Mouse (Mus musculus) hindbrain, embryonic 11.5 days (tissue): Measurements from ENCODE around the gene Slc25a35. TPM values are rescaled to one million over a fixed set of nuclear protein-coding genes. Genes with fewer than 3 reads are reported as not detected.

Experiments
- ATAC-seq: fragments of 200-750 bp; cut with Nextera tagmentation; 2 replicates; pipeline ENCODE4 v1.8.0; 2017; ENCODE audit warnings: mild to moderate bottlenecking, moderate TSS enrichment, moderate library complexity; ENCODE audit not compliant: low FRiP score
- DNase-seq: peaks from one replicate; pipeline ENCODE4 v3.0.0-alpha.2; 2015; ENCODE audit warnings: low spot score
- H3K27ac ChIP-seq: fragments of 300-500 bp; sonication (generic); 2 replicates; pipeline ENCODE4 v1.5.1; 2014; ENCODE audit warnings: mild to moderate bottlenecking, low read depth, low read length
- H3K27me3 ChIP-seq: fragments of 300-500 bp; sonication (generic); 2 replicates; pipeline ENCODE4 v1.6.1; 2014; ENCODE audit warnings: mild to moderate bottlenecking, low read length, moderate library complexity, mixed read lengths; ENCODE audit not compliant: control insufficient read depth, insufficient read depth
- H3K36me3 ChIP-seq: fragments of 300-500 bp; sonication (generic); 2 replicates; pipeline ENCODE4 v1.6.1; 2014; ENCODE audit warnings: mild to moderate bottlenecking, low read length, moderate library complexity, mixed read lengths; ENCODE audit not compliant: control insufficient read depth, insufficient read depth
- H3K4me1 ChIP-seq: fragments of 300-500 bp; sonication (generic); replicated peaks from 2 replicates; pipeline ENCODE4 v1.6.1; 2014; ENCODE audit warnings: low read length, mixed read lengths; ENCODE audit not compliant: control insufficient read depth, insufficient read depth
- H3K4me2 ChIP-seq: fragments of 300-500 bp; sonication (generic); replicated peaks from 2 replicates; pipeline ENCODE4 v1.6.1; 2014; ENCODE audit warnings: mild to moderate bottlenecking, low read depth, low read length
- H3K4me3 ChIP-seq: fragments of 300-500 bp; sonication (generic); 2 replicates; pipeline ENCODE4 v1.5.1; 2014; ENCODE audit warnings: low read depth, low read length
- H3K9ac ChIP-seq: fragments of 300-500 bp; sonication (generic); 2 replicates; pipeline ENCODE4 v1.6.1; 2014; ENCODE audit warnings: low read depth, low read length
- H3K9me3 ChIP-seq: fragments of 300-500 bp; sonication (generic); 2 replicates; pipeline ENCODE4 v1.6.1; 2016; ENCODE audit warnings: low read length; ENCODE audit not compliant: control insufficient read depth
- WGBS: fragments of 180-500 bp; shearing (Covaris S2); extraction: QIAGEN DNeasy Blood & Tissue Kit; methylation state at CpG from one replicate; pipeline ENCODE4 v1.1.7; 2014; 5-methylcytosine and 5-hydroxymethylcytosine counted together
- polyA plus RNA-seq: library from polyadenylated mRNA; unstranded; fragments of >200 nt; fragmentation: Nextera tagmentation; extraction: Ambion mirVana; gene quantifications from 2 replicates; pipeline ENCODE4 v1.2.1, GENCODE M21; 2014

The Slc25a35 gene
- polyA plus RNA-seq, 1 experiment from 2014 or later, result 1.6 TPM

DNA sequence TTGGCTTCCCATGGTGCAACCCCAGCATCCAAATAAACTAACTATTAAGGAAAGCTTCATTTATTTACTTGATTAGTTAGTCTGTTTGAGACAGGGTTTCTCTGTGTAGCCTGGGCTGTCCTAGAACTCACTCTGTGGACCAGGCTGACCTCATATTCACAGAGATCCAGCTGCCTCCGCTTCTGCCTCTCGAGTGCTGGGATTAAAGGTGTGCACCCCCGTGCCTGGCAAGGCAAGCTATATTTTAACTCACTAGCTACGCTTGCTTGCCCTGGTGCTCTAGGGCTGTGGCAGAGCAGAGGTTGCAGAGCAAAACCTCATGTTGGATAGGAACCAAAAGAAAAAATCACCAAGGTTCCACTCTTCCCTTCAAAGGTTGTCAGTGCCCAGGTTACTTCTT lies 27.4 kb upstream of the Slc25a35 start:
- Histone ChIP-seq H3K27me3 (no peaks in the 10 kb centered on the region), H3K9ac (peak overlapping the region; percentile 61; the same call in 1 of the 2 replicates), H3K4me3 (peak overlapping the region; percentile 39), H3K4me1 (no peaks in the 10 kb centered on the region), H3K9me3 (no peaks in the 10 kb centered on the region), H3K27ac (no peak overlapping the region), H3K4me2 (peak overlapping the region; percentile 54), H3K36me3 (no peaks in the 10 kb centered on the region)
- ATAC-seq, result no peak
- 70% methylated on average over 4 of the region's 4 CpGs for WGBS
- no peak for DNase-seq

DNA sequence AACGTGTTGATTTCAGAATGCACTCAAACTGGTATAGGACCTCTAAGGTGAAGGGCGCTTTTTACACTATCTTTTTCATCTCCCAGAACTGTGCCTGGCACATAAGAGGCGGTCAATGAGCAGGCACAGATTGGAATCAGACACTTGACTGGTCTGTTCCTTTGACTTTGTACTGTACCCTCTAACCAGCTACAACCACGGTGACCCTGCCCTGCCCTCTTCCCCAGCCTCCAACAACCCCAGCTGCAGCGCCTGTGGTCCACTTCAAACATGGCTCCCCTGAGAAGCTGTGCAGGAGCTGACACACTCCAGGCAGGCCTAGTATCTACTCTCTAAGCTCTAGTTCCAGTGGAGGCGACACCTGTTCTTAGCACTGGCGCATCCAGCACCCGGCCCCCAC lies 25.2 kb upstream of the Slc25a35 start:
- Histone ChIP-seq H3K4me1 (no peaks in the 10 kb centered on the region), H3K4me3 (no peak overlapping the region), H3K36me3 (no peaks in the 10 kb centered on the region), H3K27me3 (peaks cover 6% of the 10 kb centered on the region), H3K9me3 (no peaks in the 10 kb centered on the region), H3K27ac (no peak overlapping the region), H3K4me2 (no peak overlapping the region), H3K9ac (no peak overlapping the region)
- DNase-seq (no peak), ATAC-seq (no peak)
- WGBS, result 87% methylated on average over 8 of the region's 8 CpGs

DNA sequence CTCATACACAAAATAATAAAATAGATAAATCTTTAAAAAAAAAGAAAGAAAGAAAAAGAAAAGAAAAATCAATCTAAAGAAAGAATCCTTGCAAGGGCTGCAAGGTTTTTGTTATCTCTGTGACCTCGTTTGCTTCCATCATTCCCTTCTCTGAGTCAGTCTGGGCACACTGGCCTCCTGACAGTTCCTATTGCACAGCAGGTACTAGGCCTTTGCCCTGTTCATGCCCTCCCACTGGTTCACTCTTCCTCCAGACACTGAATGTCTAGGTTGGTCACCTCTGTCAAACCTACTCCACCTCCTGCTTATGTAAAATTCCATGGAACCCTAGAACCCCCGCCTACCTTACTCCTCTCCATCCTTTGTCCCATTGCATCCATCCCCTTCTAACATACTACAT lies 22.7 kb upstream of the Slc25a35 start:
- Histone ChIP-seq H3K27ac (no peak overlapping the region), H3K36me3 (no peaks in the 10 kb centered on the region)
- 84% methylated on average over 2 of the region's 2 CpGs for WGBS

DNA sequence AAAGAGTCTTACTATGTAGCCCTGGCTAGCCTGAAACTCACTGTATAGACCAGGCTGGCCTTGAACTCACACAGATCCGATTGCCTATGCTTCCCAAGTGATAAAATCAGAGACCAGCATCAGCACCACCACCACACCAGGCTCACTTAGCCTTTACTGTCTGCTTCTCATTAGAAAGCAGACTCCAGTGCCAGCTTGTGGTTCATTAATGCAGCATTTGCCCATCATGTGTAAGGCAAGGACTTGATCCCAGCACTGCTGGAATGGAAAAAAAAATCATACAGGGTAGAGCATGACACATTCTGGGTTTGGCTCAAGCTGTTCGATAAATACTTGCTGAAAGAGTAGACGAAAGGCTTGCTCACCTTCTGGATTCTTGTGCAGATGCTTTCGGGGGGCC lies 21.9 kb upstream of the Slc25a35 start:
- H3K36me3 ChIP-seq, result no peaks in the 10 kb centered on the region
- H3K4me1 ChIP-seq, result no peaks in the 10 kb centered on the region
- 90% methylated on average over 4 of the region's 4 CpGs for WGBS
- no peaks in the 10 kb centered on the region for H3K9me3 ChIP-seq
- no peak for DNase-seq
- no peak overlapping the region for H3K4me2 ChIP-seq
- H3K27ac ChIP-seq, result no peak overlapping the region
- no peak overlapping the region for H3K4me3 ChIP-seq
- H3K27me3 ChIP-seq, result peaks cover 7% of the 10 kb centered on the region
- no peak for ATAC-seq
- H3K9ac ChIP-seq, result no peak overlapping the region

More for the DNA sequence above, 22.7 kb upstream of the Slc25a35 start:
- Histone ChIP-seq H3K4me3 (no peak overlapping the region), H3K9ac (no peak overlapping the region), H3K9me3 (no peaks in the 10 kb centered on the region), H3K4me1 (no peaks in the 10 kb centered on the region), H3K4me2 (no peak overlapping the region), H3K27me3 (peaks cover 7% of the 10 kb centered on the region)
- ATAC-seq, result no peak
- no peak for DNase-seq

DNA sequence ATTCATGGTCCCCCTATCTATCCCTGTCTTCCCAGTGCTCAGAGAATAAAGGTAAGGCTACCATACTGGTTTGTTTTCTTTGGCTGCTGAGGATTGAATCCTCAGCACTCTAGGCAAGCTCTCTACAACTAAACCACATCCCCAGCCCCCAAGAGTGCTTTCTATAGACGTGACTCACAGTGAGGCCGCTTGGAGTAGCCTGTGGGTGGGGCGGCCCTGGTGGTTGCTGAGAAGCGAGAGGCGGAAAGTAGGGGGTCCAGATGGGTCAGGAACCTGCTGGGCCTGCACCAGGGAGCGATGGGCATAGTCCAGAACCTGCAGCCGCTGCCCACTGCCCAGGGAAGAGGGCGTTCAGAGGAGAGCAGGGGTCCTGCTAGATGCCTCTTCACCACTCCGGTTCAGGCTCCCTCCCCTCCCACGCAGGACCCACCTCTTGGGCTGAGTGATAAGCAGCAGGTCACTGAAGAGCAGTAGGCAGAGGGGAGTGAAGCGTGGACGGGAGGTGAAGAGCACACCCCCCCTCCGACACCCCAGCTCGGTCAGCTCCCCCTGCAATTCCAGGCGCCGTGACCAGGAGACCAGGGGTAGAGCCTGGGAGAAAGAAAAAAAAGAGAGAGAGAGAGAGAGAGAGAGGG lies 21.0 kb upstream of the Slc25a35 start:
- no peaks in the 10 kb centered on the region for H3K4me1 ChIP-seq
- no peak for ATAC-seq
- H3K4me2 ChIP-seq, result peak overlapping the region; percentile 7; the same call in 1 of the 2 replicates
- 10% methylated on average over 13 of the region's 16 CpGs for WGBS
- H3K9ac ChIP-seq, result no peak overlapping the region
- peak overlapping the region; percentile 13; the same call in 1 of the 2 replicates for H3K4me3 ChIP-seq
- H3K9me3 ChIP-seq, result no peaks in the 10 kb centered on the region
- H3K27me3 ChIP-seq, result peaks cover 12% of the 10 kb centered on the region
- H3K36me3 ChIP-seq, result no peaks in the 10 kb centered on the region
- no peak for DNase-seq
- H3K27ac ChIP-seq, result no peak overlapping the region

DNA sequence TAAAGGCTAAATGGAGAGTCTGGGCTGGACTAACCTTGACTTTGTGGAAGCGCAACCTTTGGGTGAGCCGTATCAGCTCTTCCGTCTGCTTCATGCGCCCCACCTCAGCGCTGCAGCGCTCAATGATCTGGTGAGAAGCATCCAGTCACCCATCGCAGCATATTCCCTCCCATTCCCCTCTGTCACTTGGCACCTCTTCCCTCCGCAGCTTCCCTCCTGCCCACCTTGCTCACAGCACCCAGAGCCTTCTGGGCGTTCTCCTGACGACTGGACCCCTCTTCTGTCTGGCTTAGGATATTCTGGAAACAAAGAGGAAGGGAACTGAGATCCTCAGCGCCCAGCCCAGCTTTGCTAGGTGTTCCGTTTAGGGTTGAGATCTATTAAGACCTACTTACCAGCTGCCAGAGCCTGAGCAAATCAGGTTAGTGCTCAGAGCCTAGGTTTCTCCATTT lies 20.4 kb upstream of the Slc25a35 start:
- Histone ChIP-seq H3K27ac (no peak overlapping the region), H3K4me2 (peak overlapping the region; percentile 26), H3K4me3 (peak overlapping the region; percentile 6; the same call in 1 of the 2 replicates), H3K9ac (no peak overlapping the region), H3K27me3 (peaks cover 12% of the 10 kb centered on the region), H3K9me3 (no peaks in the 10 kb centered on the region), H3K4me1 (no peaks in the 10 kb centered on the region), H3K36me3 (no peaks in the 10 kb centered on the region)
- DNase-seq, result peak; percentile 32
- ATAC-seq, result no peak
- 6% methylated on average over 12 of the region's 12 CpGs for WGBS

DNA sequence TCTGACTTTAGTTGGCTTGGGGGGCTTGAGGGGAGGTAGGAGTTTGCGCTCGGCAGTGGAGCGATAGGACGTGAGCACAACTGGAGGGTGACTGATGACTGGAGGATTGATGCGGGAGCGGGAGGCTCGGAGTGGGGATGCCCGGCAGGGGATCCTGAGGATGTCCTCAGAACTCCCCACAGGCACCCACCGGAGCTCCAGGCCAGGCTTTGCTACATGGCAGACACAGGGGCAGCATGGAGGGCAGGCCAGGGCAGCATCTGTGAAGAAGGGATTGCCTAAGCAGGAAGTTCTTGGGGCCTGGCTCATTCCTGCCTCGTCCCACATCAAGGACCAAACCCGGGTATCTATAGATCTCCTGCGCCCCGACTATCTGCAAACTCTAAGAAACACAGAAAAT lies 14.0 kb upstream of the Slc25a35 start:
- H3K4me1 ChIP-seq, result 0 out of 2 replicates have a peak, but pooled peaks cover 3% of the 10 kb centered on the region
- H3K27ac ChIP-seq, result no peak overlapping the region
- H3K36me3 ChIP-seq, result no peaks in the 10 kb centered on the region
- no peaks in the 10 kb centered on the region for H3K9me3 ChIP-seq
- peak overlapping the region; percentile 13; the same call in 1 of the 2 replicates for H3K4me2 ChIP-seq
- H3K4me3 ChIP-seq, result peak overlapping the region; percentile 36; the same call in 1 of the 2 replicates
- no peak overlapping the region for H3K9ac ChIP-seq
- WGBS, result 7% methylated on average over 13 of the region's 13 CpGs
- no peak for ATAC-seq
- peak; percentile 28 for DNase-seq
- H3K27me3 ChIP-seq, result peaks cover 31% of the 10 kb centered on the region

DNA sequence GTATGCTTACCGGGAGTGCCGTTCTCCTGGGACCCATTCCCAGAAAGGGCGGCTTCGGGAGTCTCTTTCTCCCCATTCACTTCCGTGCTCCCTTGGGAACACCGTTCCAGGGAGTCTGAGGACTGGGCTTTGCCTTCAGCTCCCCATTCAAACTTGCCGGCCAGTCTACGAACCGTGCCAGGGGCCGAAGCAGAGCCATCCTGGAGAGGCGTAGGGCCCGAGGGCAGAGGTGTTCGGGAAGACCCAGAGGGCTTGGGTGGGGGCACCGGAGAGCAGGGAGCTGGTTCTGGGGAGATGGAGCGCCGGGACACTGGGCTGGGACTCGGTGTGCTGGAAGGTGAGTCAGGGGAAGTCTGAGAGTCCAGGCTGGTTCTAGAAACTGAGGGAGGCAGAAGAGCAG lies 13.5 kb upstream of the Slc25a35 start:
- Histone ChIP-seq H3K9me3 (no peaks in the 10 kb centered on the region), H3K27ac (no peak overlapping the region), H3K9ac (peak overlapping the region; percentile 56), H3K4me2 (peak overlapping the region; percentile 52), H3K27me3 (peaks cover 31% of the 10 kb centered on the region), H3K4me3 (peak overlapping the region; percentile 36), H3K4me1 (0 out of 2 replicates have a peak, but pooled peaks cover 3% of the 10 kb centered on the region), H3K36me3 (no peaks in the 10 kb centered on the region)
- DNase-seq, result peak; percentile 47
- no peak for ATAC-seq
- 1% methylated on average over 17 of the region's 17 CpGs for WGBS

DNA sequence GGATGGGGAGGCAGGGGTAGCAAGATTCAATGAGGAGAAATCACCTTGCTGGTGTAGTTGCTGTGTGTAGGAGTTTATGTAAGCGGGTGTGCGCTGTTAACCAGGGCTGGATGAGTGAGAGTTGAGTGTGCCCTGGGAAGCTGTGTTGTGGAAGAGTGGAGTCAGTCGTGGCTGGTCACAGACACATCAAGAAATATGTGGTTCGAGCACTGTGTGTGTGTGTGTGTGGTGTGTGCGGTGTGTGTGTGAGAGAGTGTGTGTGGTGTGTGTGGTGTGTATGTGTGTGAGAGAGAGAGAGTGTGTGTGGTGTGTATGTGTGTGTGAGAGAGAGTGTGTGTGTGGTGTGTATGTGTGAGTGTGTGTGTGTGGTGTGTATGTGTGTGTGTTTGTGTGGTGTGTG lies 12.5 kb upstream of the Slc25a35 start:
- Histone ChIP-seq H3K9me3 (no peaks in the 10 kb centered on the region), H3K27me3 (peaks cover 31% of the 10 kb centered on the region), H3K36me3 (no peaks in the 10 kb centered on the region), H3K4me2 (no peak overlapping the region), H3K9ac (no peak overlapping the region), H3K27ac (no peak overlapping the region), H3K4me1 (0 out of 2 replicates have a peak, but pooled peaks cover 3% of the 10 kb centered on the region), H3K4me3 (no peak overlapping the region)
- ATAC-seq (no peak), DNase-seq (no peak)
- 69% methylated on average over 5 of the region's 5 CpGs for WGBS
